Mouse (Mus musculus) layer of hippocampus, postnatal 36 days (tissue): ENCODE data around the gene Slc18b1. TPM values are rescaled to one million over a fixed set of nuclear protein-coding genes. Genes with fewer than 3 reads are reported as not detected.
"Not testable (repeated sequence)": the region's sequence is repeated elsewhere in the genome, so short reads cannot be mapped to it uniquely, and the experiment has no call there.

Experiments
- DNase-seq, 2 experiments: peaks; one replicate each; pipeline ENCODE4 v3.0.0; 2022
- total RNA-seq, 2 experiments: library from RNA; stranded (reverse); gene quantifications; 2 replicates each; pipeline ENCODE4 v1.2.3; 2021

The Slc18b1 gene
- 10 to 100 TPM; 26.2 to 26.6 TPM for total RNA-seq

DNA sequence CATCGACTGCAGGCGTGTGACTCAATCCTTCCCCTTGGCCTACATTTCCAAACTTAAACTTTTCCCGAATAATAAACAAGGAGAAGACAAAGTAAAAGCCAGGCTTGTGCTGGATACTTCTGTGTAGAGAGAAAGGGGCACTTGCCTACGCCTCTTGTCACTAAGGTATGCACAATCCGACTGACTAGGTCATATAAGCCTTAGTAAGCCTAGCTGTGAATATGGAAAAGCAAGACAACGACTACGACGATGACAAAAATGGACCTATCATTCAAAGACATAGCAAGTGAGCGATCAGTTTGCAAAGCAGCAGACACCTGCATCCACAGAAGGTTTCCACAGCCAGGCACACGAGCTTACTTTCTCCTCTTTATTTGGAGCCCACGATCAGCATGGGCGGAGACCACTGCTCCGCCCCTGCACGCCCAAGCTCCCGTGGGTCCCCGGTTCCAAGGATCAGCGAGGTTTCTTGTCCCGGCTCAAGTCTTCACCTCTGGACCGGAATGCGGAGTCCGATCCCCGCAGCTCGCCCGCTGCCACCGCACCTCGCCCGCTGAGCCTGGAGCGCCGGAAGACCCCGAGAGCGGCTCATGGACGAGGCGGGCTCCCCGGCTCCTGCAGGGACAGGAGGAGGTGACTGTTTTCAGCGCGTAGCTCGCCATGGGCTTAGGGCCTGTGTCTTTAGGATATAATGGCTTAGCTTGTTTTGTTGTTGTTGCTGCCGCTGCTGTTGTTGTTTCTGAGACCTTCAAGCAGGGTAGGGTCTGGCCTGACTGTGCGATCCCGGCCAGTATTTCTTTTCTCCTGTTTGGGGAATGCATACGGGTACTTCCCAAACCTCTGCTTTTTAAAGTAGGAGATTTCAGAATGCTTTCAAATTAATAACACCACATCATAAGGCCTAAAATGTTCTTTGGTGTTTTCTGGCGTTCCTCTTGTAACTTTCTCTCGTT lies at the start of gene Slc18b1:
Gene Slc18b1 (plus strand): TSS at position 436 of the 953 bp plus-strand sequence.
- peak; percentile 44 to 50 for DNase-seq

DNA sequence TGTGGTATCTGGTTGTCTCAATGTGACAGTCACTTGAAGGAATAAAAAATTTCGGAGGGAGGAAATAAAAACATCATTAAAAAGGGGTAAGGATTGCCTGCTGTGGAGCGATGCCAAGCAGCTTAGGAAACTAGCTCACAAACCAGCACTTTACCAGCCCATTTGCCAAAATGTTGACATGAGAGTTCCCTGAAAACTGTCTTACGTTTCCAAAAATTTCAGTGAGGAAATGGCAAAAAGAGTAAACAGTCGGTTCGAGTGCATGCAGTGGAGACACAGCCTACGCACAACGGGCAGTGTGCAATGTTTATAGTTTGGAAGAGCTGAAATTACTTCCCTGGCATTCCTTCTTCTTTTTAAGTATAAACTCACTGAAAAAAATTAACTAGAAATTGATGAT lies 42.6 kb upstream of the Slc18b1 start:
- no peak for DNase-seq

DNA sequence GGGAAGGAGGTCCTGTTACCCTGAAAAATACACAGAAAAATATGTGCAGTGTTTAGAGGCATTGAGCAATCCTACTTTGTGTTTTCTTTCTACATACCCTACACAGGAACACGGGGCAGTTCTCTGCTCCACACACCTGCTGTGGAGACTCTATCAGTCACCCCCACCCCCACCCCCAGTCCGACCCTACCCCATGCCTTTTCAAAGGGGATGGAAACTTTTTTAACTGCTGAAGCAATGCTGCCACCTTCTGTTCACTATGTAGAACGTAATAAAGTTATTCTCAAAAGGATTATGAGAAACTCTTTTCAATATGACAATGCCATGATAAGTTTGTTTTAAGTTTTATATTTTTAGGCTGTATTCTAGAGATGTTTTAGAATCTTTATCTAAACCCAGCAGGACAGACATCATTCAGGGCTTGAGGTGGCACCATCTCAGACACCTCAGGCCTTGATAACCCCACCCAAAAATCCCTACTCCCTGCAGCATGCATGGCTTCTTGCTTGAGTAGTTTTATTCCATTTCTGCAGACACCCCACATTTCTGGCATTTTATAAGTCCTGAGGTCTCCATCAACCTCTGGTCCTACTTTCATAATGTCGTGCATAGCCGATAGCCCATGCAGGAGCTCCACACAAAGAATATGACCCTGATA lies 19.4 kb upstream of the Slc18b1 start:
- no peak for DNase-seq

DNA sequence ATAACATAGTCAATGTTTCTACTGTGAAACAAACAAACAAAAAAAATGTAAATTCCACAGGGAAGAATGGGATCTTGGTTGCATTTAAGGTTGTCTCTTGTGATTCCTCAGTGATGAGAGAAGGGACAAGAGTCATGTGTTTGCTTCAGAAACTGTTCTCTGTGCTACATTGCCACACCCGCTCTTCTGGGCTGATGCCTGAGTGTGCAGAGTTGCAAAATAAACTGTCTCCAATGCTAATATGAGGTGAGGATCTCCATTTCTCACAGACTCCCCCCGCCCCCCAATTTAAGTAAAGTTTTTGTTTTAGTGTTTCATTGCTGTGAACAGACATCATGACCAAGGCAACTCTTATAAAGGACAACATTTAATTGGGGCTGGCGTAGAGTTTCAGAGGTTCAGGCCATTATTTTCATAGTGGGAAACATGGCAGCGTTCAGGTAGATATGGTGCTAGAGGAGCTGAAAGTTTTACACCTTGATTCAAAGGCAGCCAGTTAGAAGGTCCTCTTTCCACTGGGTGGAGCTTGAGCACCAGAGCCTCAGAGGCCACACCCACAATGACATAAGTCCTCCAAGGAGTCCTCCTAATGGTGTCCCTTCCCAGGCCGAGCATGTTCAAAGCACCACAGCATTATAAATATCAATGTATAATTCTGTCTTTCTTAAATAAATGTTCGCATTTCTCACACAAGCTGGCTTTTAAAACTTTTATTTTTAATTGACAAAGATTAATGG lies 16.1 kb upstream of the Slc18b1 start:
- DNase-seq = no peak

DNA sequence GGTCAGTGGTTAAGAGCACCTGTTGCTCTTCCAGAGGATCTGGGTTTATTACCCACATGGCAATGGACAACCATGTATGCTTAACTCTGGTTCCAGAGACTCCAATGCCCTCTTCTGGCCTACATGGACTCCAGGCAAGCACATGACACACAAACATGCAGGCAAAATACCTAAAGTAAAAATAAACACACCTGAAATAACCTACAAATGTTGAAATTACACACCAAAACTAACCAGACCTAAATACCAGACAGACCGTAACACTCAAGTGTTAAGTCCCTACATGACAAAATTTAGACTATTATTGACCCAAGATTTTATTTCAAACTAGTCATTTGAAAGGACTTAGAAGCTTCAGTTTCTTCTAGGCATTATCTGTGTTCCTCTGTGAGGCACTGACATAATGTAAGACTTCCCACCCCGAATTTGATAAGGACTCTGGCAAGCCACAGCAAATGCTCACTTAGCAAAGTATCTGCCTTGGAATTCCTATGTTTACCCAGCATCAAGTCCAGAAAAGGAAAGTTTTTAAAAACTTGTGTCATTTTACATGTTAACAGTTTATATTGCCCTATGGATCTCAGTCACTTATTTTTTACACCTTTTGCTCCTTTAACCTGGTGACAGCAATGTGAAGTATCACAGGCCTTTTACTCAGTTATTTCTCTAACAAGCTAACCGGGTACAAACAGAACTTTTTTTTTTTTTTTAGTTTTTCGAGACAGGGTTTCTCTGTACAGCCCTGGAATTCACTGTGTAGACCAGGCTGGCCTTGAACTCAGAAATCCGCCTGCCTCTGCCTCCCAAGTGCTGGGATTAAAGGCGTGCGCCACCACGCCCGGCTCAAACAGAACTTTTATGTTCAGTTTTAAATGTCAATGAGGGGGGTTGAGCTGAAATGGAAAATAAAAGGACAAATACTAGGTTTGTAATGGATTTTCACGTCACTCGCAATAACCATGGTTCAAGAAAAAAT lies 14.7 kb upstream of the Slc18b1 start:
- DNase-seq = no peak

DNA sequence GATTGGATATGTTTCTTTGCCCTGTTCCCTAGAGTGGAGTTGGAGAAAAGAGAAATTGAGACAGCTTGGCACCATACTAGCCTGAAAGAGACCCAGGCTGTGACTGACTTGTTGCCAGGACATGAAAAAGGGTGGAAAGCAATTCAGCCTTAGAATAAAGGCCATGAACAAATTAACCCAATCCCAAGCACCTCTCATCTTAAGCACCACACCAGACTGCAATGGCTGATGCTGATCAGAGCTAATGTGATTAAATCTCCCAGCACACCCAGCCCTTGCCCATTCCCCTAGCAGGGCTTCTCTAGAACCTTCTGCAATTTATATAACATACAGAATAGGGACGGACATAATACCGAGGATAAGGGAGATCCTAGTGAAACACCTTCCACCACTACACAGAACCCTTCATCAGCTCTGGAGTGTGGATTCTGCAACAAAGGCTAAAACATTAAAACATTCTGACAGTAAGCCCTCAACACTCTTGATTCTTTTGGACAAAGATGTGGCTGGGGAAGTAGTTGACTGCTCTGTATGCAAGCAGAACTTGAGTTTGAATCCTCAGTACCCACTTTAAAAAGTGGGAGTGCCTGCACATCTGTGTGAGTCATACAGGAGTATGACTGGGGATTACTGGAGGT lies 13.8 kb upstream of the Slc18b1 start:
- no peak for DNase-seq

DNA sequence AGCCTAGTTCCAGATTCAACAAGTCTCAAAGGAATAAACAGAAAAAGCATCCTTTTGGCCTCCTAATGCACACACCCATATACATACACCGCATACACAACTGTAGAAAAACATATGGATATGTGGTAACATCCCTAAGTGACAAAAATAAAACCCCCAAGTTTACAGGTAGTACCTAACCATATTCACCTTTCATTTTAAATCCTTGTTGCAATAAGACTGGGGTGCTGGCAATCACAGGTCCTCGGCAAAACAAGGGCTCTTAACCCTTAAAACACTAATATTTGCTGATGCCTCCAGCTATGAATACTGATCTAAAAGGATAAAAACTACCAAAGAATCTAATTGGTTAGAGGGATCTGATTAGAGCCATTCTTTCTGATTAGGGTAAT lies 13.3 kb upstream of the Slc18b1 start:
- no peak for DNase-seq

DNA sequence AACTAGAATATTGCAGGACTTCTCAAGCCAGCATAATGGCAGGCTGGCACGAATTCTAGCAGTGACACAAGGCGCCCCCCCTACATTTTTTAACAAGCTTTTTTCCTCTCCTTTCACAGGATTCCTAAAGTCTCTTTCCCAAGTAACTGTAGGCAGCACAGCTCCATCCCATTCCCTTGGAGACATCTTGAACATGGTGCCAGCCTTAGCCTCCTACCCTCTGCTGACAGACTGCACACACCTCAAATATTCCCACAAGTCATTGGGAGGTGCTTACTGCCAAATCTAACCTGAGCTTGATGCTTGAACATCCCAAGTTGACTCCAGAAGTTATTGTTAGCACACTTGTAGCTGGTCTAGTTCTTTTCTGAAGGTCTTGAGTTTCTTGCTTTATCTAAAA lies 12.7 kb upstream of the Slc18b1 start:
- no peak for DNase-seq

DNA sequence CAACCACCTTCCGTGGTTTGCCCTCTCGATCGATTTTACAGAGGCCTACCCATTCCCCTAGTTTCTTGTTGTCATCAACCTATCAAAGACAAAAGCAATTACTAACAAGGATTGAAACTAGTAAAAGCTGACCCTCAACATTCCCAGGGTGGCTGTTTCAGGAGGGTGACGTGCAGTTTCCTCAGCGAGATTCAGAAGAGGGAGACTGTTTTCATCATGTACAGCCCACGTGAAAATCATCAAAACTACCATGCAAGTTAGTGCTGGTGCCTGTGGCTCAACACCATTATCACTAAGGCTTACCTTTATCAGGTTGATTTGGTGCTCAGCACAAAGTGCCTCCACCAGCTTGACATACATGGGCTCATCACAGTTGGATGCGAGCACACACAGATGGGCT lies 11.2 kb upstream of the Slc18b1 start:
- DNase-seq = not testable (repeated sequence)

DNA sequence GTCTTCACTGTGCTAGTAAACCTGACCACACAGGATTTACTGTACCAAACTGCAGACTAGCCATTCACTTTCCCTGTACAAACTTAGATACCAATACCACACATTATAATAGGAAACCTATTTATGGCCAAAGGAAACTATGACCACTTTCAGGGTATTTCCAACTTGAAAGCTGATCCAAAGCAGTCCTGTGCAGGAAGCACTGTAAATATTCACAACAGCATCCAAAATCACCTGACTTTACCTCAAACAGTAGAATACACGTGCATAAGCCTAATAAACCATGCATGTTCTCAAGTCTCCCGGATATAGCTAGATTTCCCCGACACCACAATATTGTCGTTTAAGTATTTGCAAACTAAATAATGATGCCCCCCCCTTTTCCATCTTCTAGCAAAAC lies 10.7 kb upstream of the Slc18b1 start:
- DNase-seq = no peak

DNA sequence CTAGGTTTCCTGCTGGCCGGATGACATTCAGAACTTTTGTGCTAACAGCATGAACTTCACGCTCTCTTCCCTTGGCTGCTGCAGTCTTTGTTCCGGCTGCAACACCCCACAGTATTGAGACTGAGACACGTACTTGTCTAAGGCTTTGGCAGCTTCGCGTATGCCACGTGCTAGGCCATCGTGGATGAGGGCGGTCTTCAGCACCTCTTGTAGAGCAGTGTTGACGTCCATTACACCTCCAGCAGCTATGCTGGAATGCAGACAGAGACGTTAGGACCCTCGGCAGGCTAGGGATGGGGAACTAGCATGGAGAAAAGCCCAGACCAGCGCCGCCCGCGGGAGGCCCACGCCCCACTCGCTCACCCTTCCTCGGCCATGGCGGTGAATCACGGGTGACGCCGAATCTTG lies 10.2 kb upstream of the Slc18b1 start:
- DNase-seq = peak in 1 of 2 experiments; percentile 9

DNA sequence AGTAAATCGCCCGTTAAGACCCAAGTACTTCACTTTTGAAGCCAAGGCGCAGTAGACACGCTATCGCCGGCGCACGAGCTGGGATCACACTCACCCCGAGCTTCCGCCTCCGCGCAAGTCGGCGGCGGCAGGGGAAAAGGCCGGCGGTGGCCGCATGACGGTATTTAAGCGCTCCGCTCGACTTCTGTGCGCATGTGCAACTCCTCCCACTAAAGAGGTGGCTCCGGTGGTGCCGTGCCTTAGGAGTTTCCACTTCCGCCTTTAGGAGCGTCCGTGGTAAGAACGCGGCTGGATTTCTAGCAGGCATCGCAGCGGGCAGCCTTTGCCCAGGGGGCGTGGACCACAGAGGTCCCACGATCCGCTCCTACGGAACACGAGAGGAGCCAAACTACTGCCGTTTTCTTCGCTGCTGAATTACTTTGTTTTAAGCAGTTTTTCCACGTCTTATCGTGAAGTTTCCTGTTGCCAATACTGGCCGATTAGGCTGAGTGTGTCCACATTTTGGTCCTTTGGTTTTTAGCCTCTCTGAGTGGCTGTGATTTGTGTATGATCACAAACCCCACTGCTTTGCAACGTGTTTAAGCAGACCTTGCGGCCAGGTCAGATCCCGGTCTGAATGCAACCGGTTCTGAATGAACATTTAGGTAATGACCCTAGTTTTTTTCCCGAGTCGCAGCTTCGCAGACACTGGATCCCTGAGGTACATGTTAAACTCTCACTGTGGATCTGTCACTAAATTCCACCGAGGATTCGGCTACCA lies 9.5 kb upstream of the Slc18b1 start, which contains the start of gene Rps12:
Gene Rps12 (minus strand): TSS at position 214 of the 760 bp plus-strand sequence.
- peak; percentile 99 for DNase-seq

DNA sequence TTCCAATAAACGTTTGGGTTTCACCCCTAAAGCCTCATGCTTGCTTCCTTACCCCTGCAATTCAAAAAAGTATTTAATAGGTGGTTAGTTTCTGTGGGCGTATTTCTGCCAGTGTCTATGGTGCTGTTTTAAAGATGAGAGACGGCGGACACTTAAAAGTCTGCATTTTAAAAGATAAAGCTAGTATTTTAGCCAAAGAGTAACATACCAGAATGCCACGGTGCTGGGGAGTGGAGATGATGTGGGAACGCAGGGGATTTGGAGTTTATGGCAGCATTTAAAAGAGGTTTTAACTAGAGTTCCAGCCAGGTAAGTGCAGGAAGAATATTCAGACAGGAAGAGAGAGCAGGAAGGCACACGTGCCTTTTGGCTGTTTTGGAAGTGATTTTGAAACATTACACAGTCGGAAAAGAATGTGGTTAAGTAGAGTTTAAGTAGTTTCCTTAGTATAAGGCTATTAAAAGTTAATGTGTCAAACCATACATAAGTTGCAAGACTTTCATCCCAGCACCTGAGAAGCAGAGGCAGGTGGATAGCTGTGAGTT lies 8.7 kb upstream of the Slc18b1 start:
- DNase-seq = no peak

DNA sequence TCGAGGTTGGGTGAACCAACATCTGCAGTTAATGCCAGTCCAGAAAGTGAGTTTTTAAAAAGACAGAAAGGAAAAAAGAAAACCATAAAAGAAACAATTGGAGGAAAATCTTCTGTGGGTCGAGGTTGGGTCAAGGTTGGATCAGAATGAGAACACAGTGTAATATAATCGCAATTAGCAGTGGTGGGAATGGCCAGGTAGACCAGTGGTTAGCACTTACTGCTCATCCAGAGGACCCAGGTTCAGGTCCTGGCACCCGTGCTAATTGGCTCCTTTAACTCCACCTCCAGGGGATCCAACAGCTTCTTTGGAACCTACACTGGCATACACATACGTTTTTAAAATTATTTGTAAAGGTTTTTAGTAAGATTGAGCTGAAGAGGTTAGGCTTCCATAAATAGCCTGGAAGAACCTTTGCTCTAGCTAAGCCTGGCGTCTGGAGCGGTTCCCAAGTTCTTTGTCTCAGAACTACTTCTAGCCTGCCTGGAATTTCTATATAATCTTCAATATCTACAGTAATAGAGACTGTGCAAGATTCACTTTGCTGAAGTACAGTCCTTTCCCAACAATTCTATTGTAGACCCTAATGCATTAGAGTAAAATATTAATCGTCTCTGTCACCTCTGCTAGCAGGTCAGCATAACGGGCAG lies 790 bp upstream of the Slc18b1 start:
- DNase-seq = no peak

DNA sequence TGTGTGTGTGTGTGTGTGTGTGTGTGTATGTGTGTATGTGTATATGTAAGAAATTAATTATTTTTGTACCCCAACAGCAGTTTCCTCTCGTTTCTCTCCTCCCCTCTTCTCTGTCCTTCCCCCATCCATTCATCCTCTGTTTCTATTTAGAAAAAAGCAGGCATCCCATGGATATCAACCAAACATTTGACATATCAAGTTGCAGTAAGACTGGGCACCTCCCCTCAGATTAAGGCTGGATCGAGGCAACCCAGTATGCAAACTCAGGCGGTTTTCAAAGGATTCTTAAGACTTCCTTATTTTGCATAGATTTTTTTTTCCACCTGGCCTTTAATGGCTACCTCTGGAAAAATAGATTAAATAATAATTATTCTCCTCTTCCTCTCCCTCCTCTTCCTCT lies 820 bp downstream of the Slc18b1 start:
- no peak for DNase-seq

DNA sequence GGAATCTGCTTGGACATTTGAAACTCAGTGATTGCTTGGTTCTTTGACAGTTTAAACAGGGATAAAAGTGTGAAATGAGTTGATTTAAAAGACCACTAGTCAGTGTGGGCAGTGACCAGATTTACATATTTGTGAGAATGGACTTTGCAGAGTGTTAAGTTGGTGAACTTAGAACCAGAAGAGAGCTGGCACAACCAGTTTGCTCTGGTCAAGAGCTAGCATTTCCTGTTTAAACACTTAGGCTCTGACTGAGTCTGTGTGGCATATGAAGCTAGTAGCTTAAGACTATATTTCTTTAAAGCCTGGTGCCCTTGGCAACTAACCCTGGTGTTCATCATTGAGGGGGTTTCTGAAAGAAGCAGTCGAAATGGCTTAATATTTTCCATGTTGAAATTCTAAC lies 1.4 kb downstream of the Slc18b1 start:
- no peak for DNase-seq

DNA sequence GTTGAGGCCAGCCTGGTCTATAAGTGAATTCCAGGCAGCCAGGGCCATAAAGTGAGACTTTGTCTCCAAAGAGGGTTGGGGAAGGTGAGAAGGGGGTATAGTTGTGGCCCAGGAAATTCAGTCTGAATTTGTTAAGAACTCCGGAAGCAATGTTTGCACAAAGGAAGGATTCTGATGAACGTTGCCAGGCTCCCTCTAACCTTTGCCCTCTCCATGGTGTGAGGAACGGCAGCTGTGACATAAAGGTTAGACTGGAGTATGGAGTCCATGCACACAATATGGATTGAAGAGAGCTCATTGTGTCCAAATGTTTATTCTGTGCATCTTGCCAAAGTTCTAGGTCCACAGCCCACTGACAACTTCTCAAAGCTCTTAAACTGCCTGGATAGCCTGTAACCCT lies 3.1 kb downstream of the Slc18b1 start:
- DNase-seq = no peak

DNA sequence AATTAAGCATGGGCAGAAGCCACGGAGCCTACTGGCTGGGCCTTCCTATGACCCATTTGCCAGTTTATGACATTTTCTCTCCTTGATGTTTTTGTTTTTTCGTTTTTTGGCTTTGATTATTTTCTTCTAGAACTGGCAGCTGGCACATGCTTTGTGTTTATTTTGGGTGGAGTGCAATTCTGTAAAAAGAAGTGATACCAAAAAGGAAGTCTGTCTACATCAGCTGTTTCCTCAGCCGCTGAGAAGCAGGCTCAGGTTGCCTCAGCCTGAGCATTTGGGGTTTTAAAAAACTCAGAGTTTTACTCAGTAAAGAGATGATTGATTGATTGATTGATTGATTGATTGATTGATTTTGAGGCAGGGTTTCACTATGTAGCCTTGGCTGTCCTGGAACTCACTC lies 6.1 kb downstream of the Slc18b1 start:
- no peak for DNase-seq

DNA sequence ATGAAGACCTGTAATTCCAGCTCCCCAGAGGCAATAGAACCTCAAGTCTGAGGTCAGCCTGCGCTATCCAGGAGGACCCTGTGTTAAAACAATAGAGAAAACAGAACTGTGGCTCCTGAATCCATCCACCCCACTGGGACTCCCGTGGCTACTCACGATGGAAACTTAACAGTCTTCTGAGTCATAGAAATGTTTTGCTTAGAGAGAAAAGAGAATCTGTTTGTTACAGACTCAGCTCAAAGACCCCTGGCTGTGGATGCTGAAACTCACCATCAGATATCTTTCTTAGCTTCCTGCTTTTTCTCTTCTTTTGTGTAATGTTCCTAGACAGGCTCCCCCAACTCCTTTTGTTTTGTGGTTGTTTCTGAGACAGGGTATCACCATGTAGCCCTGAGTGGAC lies 7.9 kb downstream of the Slc18b1 start:
- no peak for DNase-seq

DNA sequence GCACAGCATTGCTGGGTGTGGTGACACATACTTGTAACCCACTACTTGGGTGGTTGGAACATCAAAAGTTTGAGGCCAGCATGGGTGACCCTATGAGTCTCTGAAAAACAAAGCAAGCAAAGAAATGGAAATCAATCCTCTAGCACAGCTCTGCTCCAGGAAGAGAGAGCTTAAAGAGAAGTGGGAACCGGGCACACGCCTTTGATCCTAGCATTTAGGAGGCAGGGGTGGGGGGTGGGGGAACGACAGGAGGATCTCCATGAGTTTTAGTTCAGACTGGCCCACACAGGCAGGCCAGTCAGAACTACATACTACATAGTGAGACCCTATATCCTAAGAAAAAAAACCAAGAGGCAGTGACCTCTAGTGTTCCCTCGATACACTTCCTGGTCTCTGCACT lies 9.4 kb downstream of the Slc18b1 start:
- no peak for DNase-seq
